Mouse (Mus musculus) hindbrain, embryonic 13.5 days (tissue): ENCODE measurements around the gene Mocs2. TPM values are rescaled to one million over a fixed set of nuclear protein-coding genes. Genes with fewer than 3 reads are reported as not detected.

Source experiments
- ATAC-seq: fragments of 200-750 bp; cut with Nextera tagmentation; 2 replicates; pipeline ENCODE4 v1.8.0; 2017; ENCODE audit warnings: moderate TSS enrichment; ENCODE audit not compliant: low FRiP score
- H3K27ac ChIP-seq: fragments of 300-500 bp; sonication (generic); 2 replicates; pipeline ENCODE4 v1.5.1; 2015; ENCODE audit warnings: inconsistent platforms, mild to moderate bottlenecking, moderate library complexity
- H3K27me3 ChIP-seq: fragments of 300-500 bp; sonication (generic); 2 replicates; pipeline ENCODE4 v1.6.1; 2015; ENCODE audit warnings: mild to moderate bottlenecking, inconsistent platforms
- H3K36me3 ChIP-seq: fragments of 300-500 bp; sonication (generic); 2 replicates; pipeline ENCODE4 v1.6.1; 2015; ENCODE audit warnings: mild to moderate bottlenecking, inconsistent platforms
- H3K4me1 ChIP-seq: fragments of 300-500 bp; sonication (generic); replicated peaks from 2 replicates; pipeline ENCODE4 v1.6.1; 2015; ENCODE audit warnings: inconsistent platforms
- H3K4me2 ChIP-seq: fragments of 300-500 bp; sonication (generic); 2 replicates; pipeline ENCODE4 v1.6.1; 2015; ENCODE audit warnings: inconsistent platforms, mild to moderate bottlenecking, moderate library complexity
- H3K4me3 ChIP-seq: fragments of 300-500 bp; sonication (generic); 2 replicates; pipeline ENCODE4 v1.5.1; 2015; ENCODE audit warnings: mild to moderate bottlenecking, inconsistent platforms
- H3K9ac ChIP-seq: fragments of 300-500 bp; sonication (generic); 2 replicates; pipeline ENCODE4 v1.6.1; 2015; ENCODE audit warnings: mild to moderate bottlenecking, inconsistent platforms
- H3K9me3 ChIP-seq: fragments of 300-500 bp; sonication (generic); 2 replicates; pipeline ENCODE4 v1.6.1; 2016; ENCODE audit warnings: inconsistent platforms
- WGBS: fragments of 180-500 bp; shearing (Covaris S2); methylation state at CpG from one replicate; pipeline ENCODE4 v1.1.7; 2015; 5-methylcytosine and 5-hydroxymethylcytosine counted together
- polyA plus RNA-seq: library from polyadenylated mRNA; unstranded; fragments of >200 nt; fragmentation: Nextera tagmentation; extraction: Ambion mirVana; gene quantifications from 2 replicates; pipeline ENCODE4 v1.2.1, GENCODE M21; 2015

The Mocs2 gene
- polyA plus RNA-seq, 1 experiment from 2014 or later = 115 TPM

- no peak overlapping the region for H3K9ac ChIP-seq
- H3K27ac ChIP-seq = no peak overlapping the region
- 63% methylated on average over 2 of the region's 2 CpGs for WGBS
- no peaks in the 10 kb centered on the region for H3K27me3 ChIP-seq
- no peak overlapping the region for H3K4me3 ChIP-seq
- no peaks in the 10 kb centered on the region for H3K9me3 ChIP-seq
- peaks cover 4% of the 10 kb centered on the region; the same call in 1 of the 2 replicates for H3K4me1 ChIP-seq
- H3K36me3 ChIP-seq = peaks cover 24% of the 10 kb centered on the region
- no peak overlapping the region for H3K4me2 ChIP-seq
- ATAC-seq = no peak
These were observed 16.5 kb downstream of the Mocs2 start for GRCm38 (mm10) chr13:114834580-114834979.

GRCm38 (mm10) chr13:114837061-114837460, 19.0 kb downstream of the Mocs2 start:
- Histone ChIP-seq H3K4me2 (no peak overlapping the region), H3K27ac (no peak overlapping the region), H3K27me3 (no peaks in the 10 kb centered on the region), H3K9ac (no peak overlapping the region), H3K4me1 (peaks cover 4% of the 10 kb centered on the region; the same call in 1 of the 2 replicates), H3K36me3 (peaks cover 5% of the 10 kb centered on the region; the same call in 1 of the 2 replicates), H3K4me3 (no peak overlapping the region), H3K9me3 (no peaks in the 10 kb centered on the region)
- WGBS = 81% methylated on average over 7 of the region's 7 CpGs
- ATAC-seq = no peak

GRCm38 (mm10) chr13:114838535-114838990, 20.5 kb downstream of the Mocs2 start:
- no peak overlapping the region for H3K4me3 ChIP-seq
- 33% methylated on average over 5 of the region's 5 CpGs for WGBS
- peak overlapping the region; percentile 70 for H3K27ac ChIP-seq
- H3K27me3 ChIP-seq = no peaks in the 10 kb centered on the region
- H3K4me1 ChIP-seq = peaks cover 4% of the 10 kb centered on the region; the same call in 1 of the 2 replicates
- H3K4me2 ChIP-seq = no peak overlapping the region
- peaks cover 2% of the 10 kb centered on the region; the same call in 1 of the 2 replicates for H3K36me3 ChIP-seq
- no peak overlapping the region for H3K9ac ChIP-seq
- H3K9me3 ChIP-seq = no peaks in the 10 kb centered on the region
- peak; percentile 90 for ATAC-seq

GRCm38 (mm10) chr13:114839098-114839497, 21.1 kb downstream of the Mocs2 start:
- 76% methylated on average over 9 of the region's 9 CpGs for WGBS
- Histone ChIP-seq H3K4me3 (no peak overlapping the region), H3K4me1 (peaks cover 4% of the 10 kb centered on the region; the same call in 1 of the 2 replicates), H3K9me3 (no peaks in the 10 kb centered on the region), H3K36me3 (no peaks in the 10 kb centered on the region), H3K27me3 (no peaks in the 10 kb centered on the region), H3K27ac (peak overlapping the region; percentile 70), H3K9ac (no peak overlapping the region), H3K4me2 (no peak overlapping the region)
- ATAC-seq = peak; percentile 73; the same call in 1 of the 2 replicates

GRCm38 (mm10) chr13:114840545-114840944, 22.5 kb downstream of the Mocs2 start:
- 91% methylated on average over 4 of the region's 4 CpGs for WGBS
- Histone ChIP-seq H3K4me2 (no peak overlapping the region), H3K27me3 (no peaks in the 10 kb centered on the region), H3K9me3 (no peaks in the 10 kb centered on the region), H3K4me1 (peaks cover 4% of the 10 kb centered on the region; the same call in 1 of the 2 replicates), H3K36me3 (no peaks in the 10 kb centered on the region), H3K4me3 (no peak overlapping the region), H3K9ac (no peak overlapping the region), H3K27ac (no peak overlapping the region)
- no peak for ATAC-seq

- Histone ChIP-seq H3K27ac (no peak overlapping the region), H3K9ac (no peak overlapping the region), H3K9me3 (no peaks in the 10 kb centered on the region), H3K4me2 (no peak overlapping the region), H3K36me3 (no peaks in the 10 kb centered on the region), H3K4me3 (no peak overlapping the region), H3K27me3 (no peaks in the 10 kb centered on the region), H3K4me1 (peaks cover 3% of the 10 kb centered on the region; the same call in 1 of the 2 replicates)
- ATAC-seq = no peak
- 83% methylated on average over 1 of the region's 1 CpGs for WGBS
These were observed 25.3 kb downstream of the Mocs2 start for GRCm38 (mm10) chr13:114843318-114843717.

GRCm38 (mm10) chr13:114845804-114846203, 27.8 kb downstream of the Mocs2 start:
- Histone ChIP-seq H3K27me3 (no peaks in the 10 kb centered on the region), H3K4me2 (no peak overlapping the region), H3K27ac (no peak overlapping the region), H3K4me3 (no peak overlapping the region), H3K9me3 (no peaks in the 10 kb centered on the region), H3K36me3 (no peaks in the 10 kb centered on the region), H3K4me1 (no peaks in the 10 kb centered on the region), H3K9ac (no peak overlapping the region)
- no peak for ATAC-seq
- 92% methylated on average over 6 of the region's 6 CpGs for WGBS

- WGBS = 71% methylated on average over 3 of the region's 3 CpGs
- no peaks in the 10 kb centered on the region for H3K4me1 ChIP-seq
- no peak overlapping the region for H3K4me3 ChIP-seq
- H3K9me3 ChIP-seq = no peaks in the 10 kb centered on the region
- no peak for ATAC-seq
- no peak overlapping the region for H3K4me2 ChIP-seq
- H3K27me3 ChIP-seq = no peaks in the 10 kb centered on the region
- H3K27ac ChIP-seq = no peak overlapping the region
- no peak overlapping the region for H3K9ac ChIP-seq
- H3K36me3 ChIP-seq = no peaks in the 10 kb centered on the region
These were observed 30.9 kb downstream of the Mocs2 start for GRCm38 (mm10) chr13:114848945-114849344.

- Histone ChIP-seq H3K27ac (no peak overlapping the region), H3K4me2 (no peak overlapping the region), H3K4me3 (no peak overlapping the region), H3K9ac (no peak overlapping the region), H3K36me3 (no peaks in the 10 kb centered on the region), H3K9me3 (no peaks in the 10 kb centered on the region), H3K27me3 (no peaks in the 10 kb centered on the region), H3K4me1 (peaks cover 10% of the 10 kb centered on the region)
- ATAC-seq = no peak
- WGBS = 52% methylated on average over 6 of the region's 6 CpGs
These were observed 34.5 kb downstream of the Mocs2 start for GRCm38 (mm10) chr13:114852264-114853111.

- 94% methylated on average over 2 of the region's 2 CpGs for WGBS
- no peak overlapping the region for H3K4me3 ChIP-seq
- H3K27me3 ChIP-seq = no peaks in the 10 kb centered on the region
- no peak overlapping the region for H3K4me2 ChIP-seq
- no peak overlapping the region for H3K27ac ChIP-seq
- no peak for ATAC-seq
- peaks cover 10% of the 10 kb centered on the region for H3K4me1 ChIP-seq
- no peaks in the 10 kb centered on the region for H3K9me3 ChIP-seq
- no peaks in the 10 kb centered on the region for H3K36me3 ChIP-seq
- no peak overlapping the region for H3K9ac ChIP-seq
These were observed 35.1 kb downstream of the Mocs2 start for GRCm38 (mm10) chr13:114853152-114853551.

- H3K27me3 ChIP-seq = no peaks in the 10 kb centered on the region
- H3K4me1 ChIP-seq = peaks cover 10% of the 10 kb centered on the region
- H3K9me3 ChIP-seq = no peaks in the 10 kb centered on the region
- no peak overlapping the region for H3K9ac ChIP-seq
- WGBS = 94% methylated on average over 6 of the region's 6 CpGs
- no peaks in the 10 kb centered on the region for H3K36me3 ChIP-seq
- ATAC-seq = no peak
- H3K4me3 ChIP-seq = no peak overlapping the region
- H3K27ac ChIP-seq = no peak overlapping the region
- H3K4me2 ChIP-seq = no peak overlapping the region
These were observed 36.0 kb downstream of the Mocs2 start for GRCm38 (mm10) chr13:114854023-114854422.

GRCm38 (mm10) chr13:114854428-114854827, 36.4 kb downstream of the Mocs2 start:
- H3K4me1 ChIP-seq = peaks cover 10% of the 10 kb centered on the region
- no peak overlapping the region for H3K4me2 ChIP-seq
- H3K36me3 ChIP-seq = no peaks in the 10 kb centered on the region
- no peaks in the 10 kb centered on the region for H3K9me3 ChIP-seq
- no peak overlapping the region for H3K4me3 ChIP-seq
- 94% methylated on average over 3 of the region's 3 CpGs for WGBS
- ATAC-seq = no peak
- no peaks in the 10 kb centered on the region for H3K27me3 ChIP-seq
- no peak overlapping the region for H3K27ac ChIP-seq
- H3K9ac ChIP-seq = no peak overlapping the region
